Mouse (Mus musculus) layer of hippocampus, postnatal 14 days (tissue): ENCODE measurements around the gene Il21r. TPM values are rescaled to one million over a fixed set of nuclear protein-coding genes. Genes with fewer than 3 reads are reported as not detected.
A peak's percentile ranks its signal among the peaks of the same experiment; 100 is the strongest.

Experiments used
- DNase-seq, 2 experiments: peaks; one replicate each; pipeline ENCODE4 v3.0.0; 2021 to 2022; ENCODE audit warnings: low spot score in 2 of 2, mixed read lengths in 1 of 2
- total RNA-seq, 2 experiments: library from RNA; stranded (reverse); gene quantifications; 2 replicates each; pipeline ENCODE4 v1.2.3; 2021

Gene Il21r
- total RNA-seq, 2 experiments from 2014 or later: 0.93 to 1.1 TPM

GRCm38 (mm10) chr7:125638376-125638775, 35.1 kb downstream of the Il21r start:
- no peak for DNase-seq

DNA sequence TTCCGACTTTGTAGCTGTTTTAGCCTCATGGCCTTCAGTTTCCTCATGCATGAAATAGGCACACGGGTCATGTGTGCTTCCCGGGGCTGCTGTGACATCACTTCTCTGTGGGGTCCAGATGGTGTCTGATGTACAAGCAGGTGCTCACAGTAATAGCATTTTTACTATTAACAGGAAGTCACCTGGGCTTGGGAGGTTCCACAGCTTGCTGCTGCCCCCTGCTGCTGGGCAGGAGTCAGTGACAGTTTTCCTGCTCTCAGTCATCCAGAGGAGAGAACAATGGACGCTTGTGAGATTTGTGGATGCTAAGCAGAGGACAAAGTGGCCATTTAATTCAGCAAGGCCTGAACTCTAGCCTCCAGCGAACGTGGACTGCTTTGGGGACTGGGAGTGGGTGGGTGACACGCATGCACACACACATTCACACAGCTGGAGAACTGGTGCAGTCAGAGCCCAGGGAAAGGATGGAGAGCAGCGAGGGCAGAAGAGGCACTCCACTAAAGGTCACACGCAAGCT, 35.7 kb downstream of the Il21r start:
- DNase-seq: peak; percentile 73 to 84

DNA sequence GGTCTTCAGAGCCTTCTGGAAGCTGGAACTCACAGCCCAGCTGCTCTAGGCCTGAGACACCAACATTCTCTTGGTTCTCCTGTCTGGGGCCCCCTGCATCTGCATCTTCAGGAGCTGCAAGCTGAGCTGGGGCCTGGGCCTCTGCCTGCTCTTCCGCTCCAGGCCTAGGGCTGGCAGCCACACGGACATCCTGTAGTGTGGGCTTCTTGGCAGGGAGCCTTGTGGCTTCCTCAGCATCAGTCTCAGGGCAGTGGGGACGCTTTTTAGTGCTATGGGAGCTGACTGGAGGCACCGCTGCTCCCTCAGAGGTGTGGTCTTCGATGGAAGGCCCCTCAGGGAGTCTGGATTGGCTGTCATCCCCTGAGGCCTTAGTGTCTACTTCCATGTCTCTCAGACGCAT, 40.7 kb downstream of the Il21r start:
- no peak for DNase-seq

DNA sequence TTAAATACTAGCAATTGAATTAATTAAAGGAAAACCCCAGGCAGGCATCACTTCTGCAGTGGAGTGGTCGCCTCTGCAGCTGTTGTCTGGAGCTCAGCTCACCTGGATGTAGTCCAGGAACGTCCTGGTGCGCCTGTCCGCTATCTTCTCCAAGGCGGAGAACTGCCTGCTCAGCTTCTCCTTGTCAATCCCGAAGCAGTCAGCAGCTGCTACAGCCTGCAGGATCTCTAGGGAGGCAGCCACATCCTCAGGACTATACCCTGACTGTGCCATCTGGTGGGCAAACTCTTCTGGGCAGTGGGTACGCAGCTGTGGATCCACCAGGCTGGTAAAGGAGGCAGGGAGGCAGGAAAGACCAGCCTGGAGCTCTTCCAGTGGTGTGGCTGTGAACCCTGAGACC, 42.2 kb downstream of the Il21r start:
- no peak for DNase-seq

GRCm38 (mm10) chr7:125649013-125649412, 45.8 kb downstream of the Il21r start:
- DNase-seq: no peak

- no peak for DNase-seq
These were observed 54.3 kb downstream of the Il21r start for GRCm38 (mm10) chr7:125657511-125657910.

DNA sequence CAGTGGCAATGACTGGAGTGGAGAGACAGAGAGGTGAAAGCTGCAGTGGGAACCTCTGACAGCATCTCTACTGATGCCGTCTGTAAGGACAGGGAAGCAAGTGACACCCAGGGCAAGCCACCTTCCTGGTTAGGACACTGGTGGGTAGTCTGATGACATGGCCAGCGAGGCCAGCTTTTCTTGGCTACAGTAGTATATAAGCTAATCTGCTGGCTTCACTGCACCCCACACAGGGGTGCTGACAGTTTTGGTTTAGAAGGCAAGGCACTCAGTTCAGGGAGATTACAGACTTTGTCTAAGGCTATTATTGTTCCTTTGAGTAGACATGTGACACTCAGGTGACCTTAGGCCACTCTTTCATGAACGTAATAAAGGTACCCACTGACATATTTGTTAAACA, 60.4 kb downstream of the Il21r start:
- DNase-seq: no peak

- no peak for DNase-seq
These were observed 67.6 kb downstream of the Il21r start for GRCm38 (mm10) chr7:125670865-125671264.

- no peak for DNase-seq
These were observed 68.2 kb downstream of the Il21r start for GRCm38 (mm10) chr7:125671396-125671795.

- peak; percentile 28 to 45 for DNase-seq
These were observed 71.7 kb downstream of the Il21r start for GRCm38 (mm10) chr7:125674916-125675315.

- DNase-seq: no peak
These were observed 75.5 kb downstream of the Il21r start for GRCm38 (mm10) chr7:125678756-125679155.

GRCm38 (mm10) chr7:125679936-125680335, 76.7 kb downstream of the Il21r start:
- no peak for DNase-seq

Other genes starting within 250 kb of the Il21r start
- gene Kdm8, start 158.8 kb upstream of the Il21r start, total RNA-seq: 1 to 10 TPM; 3.4 to 4.7 TPM
- 10 to 100 TPM; 16.7 to 17.8 TPM for gene Nsmce1, start 111.8 kb upstream of the Il21r start, total RNA-seq
- 1 to 10 TPM; 4.6 to 5.1 TPM for gene Il4ra, start 51.3 kb upstream of the Il21r start, total RNA-seq
- gene Gtf3c1, start 104.4 kb downstream of the Il21r start, total RNA-seq: 10 to 100 TPM; 88.8 to 94.2 TPM
- 10 to 100 TPM; 26.5 to 27.6 TPM for gene D430042O09Rik, start 104.5 kb downstream of the Il21r start, total RNA-seq